Mouse (Mus musculus): ENCODE measurements around the gene Peli1.

DNA sequence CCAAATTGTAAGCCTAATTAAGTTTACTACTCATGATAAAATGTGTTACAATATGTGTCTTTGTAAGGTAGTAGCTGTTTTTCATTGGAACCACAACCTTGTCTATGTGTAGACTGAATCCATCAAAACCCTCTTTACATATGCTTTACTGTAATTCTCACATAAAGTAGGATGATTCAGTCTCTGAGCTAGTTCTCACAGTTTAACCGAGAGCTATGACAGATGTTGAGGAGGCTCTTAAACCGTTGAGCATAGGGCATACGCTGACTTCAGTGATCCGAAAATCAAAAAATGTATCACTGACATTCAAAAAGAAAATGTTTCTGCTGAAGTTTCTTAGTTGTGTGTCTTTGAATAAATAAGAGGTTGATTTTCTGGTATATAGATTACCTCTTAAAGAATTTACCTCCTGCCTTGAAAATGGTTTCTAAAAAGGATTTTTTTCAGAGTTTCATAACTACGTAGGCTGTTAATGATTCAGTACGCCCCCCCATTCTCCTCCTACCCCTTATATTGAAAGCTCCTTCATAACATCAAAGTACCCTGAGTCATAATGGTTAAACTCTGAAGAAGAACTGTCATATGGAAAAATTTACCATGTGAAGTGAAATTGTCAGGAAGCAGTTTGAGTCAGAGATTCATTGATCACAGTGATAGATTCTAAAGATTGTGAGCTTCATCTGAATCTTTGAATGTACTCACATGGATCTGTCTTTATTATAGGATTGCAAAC, 11.3 kb downstream of the Peli1 start:
- TF ChIP-seq CTCF (IDR thresholded peaks at IDR 0.05; ENCODE audit: insufficient read depth, low read depth, low read length) (no peak), POLR2A (IDR thresholded peaks at IDR 0.05; ENCODE audit: insufficient read depth, low read depth, low read length) (no peak)

Data from olfactory bulb, adult 2 months (tissue).